Mouse (Mus musculus) cerebellum, adult 2 months (tissue): ENCODE data around the gene Arhgap10. TPM values are rescaled to one million over a fixed set of nuclear protein-coding genes. Genes with fewer than 3 reads are reported as not detected.

ENCODE experiments used
- DNase-seq, 2 experiments: peaks; one replicate each; pipeline ENCODE4 v3.0.0; 2021
- H3K27ac ChIP-seq: fragments of 200-500 bp; 2 replicates; pipeline ENCODE4 v1.5.1; 2012; ENCODE audit warnings: low read length, control low read depth, inconsistent platforms; ENCODE audit not compliant: insufficient read depth
- H3K27me3 ChIP-seq: fragments of 200-500 bp; 2 replicates; pipeline ENCODE4 v1.6.1; 2012; ENCODE audit warnings: inconsistent platforms, mild to moderate bottlenecking, low read length, moderate library complexity; ENCODE audit not compliant: control insufficient read depth, insufficient read depth
- H3K4me1 ChIP-seq: fragments of 200-500 bp; 2 replicates; pipeline ENCODE4 v1.6.1; 2011; ENCODE audit warnings: low read length; ENCODE audit not compliant: control insufficient read depth, insufficient read depth
- H3K4me3 ChIP-seq: fragments of 200-500 bp; replicated peaks from 2 replicates; pipeline ENCODE3; 2011; ENCODE audit warnings: mild to moderate bottlenecking, low read depth, low read length, control low read depth; ENCODE audit not compliant: insufficient read depth
- CTCF ChIP-seq: fragments of 200-500 bp; IDR thresholded peaks from 2 replicates; pipeline ENCODE4 v1.5.1; 2011; ENCODE audit warnings: low read depth, mild to moderate bottlenecking, control low read depth, low read length, moderate library complexity, borderline replicate concordance; ENCODE audit not compliant: insufficient read depth
- POLR2A ChIP-seq: fragments of 200-500 bp; IDR thresholded peaks from 2 replicates; pipeline ENCODE4 v1.6.1; 2011; ENCODE audit warnings: low read length, control low read depth, borderline replicate concordance; ENCODE audit not compliant: insufficient read depth
- WGBS: fragments of 180-500 bp; shearing (Covaris S2); methylation state at CpG from one replicate; pipeline ENCODE4 v1.1.7; 2018; 5-methylcytosine and 5-hydroxymethylcytosine counted together
- polyA plus RNA-seq: library from polyadenylated mRNA; depleted of rRNA; stranded (reverse); fragments of >200 nt; gene quantifications from 2 replicates; pipeline ENCODE4 v1.2.3, GENCODE M21; 2012

Gene Arhgap10
- polyA plus RNA-seq, 1 experiment: 12.5 TPM

GRCm38 (mm10) chr8:77355344-77355743 lies 162.4 kb downstream of the Arhgap10 start:
- TF ChIP-seq CTCF (no peak), POLR2A (no peak)
- Histone ChIP-seq H3K27ac (no peak overlapping the region), H3K4me3 (no peak overlapping the region), H3K4me1 (no peaks in the 10 kb centered on the region), H3K27me3 (no peaks in the 10 kb centered on the region)
- DNase-seq: no peak
- WGBS: 82% methylated on average over 5 of the region's 5 CpGs

- H3K27ac ChIP-seq: no peak overlapping the region
- H3K27me3 ChIP-seq: no peaks in the 10 kb centered on the region
- 89% methylated on average over 1 of the region's 1 CpGs for WGBS
- TF ChIP-seq CTCF (no peak), POLR2A (no peak)
- DNase-seq: no peak
- H3K4me1 ChIP-seq: no peaks in the 10 kb centered on the region
- H3K4me3 ChIP-seq: no peak overlapping the region
Measured at GRCm38 (mm10) chr8:77354189-77354588, 163.6 kb downstream of the Arhgap10 start.

- no peak overlapping the region for H3K27ac ChIP-seq
- H3K27me3 ChIP-seq: no peaks in the 10 kb centered on the region
- no peaks in the 10 kb centered on the region for H3K4me1 ChIP-seq
- WGBS: 80% methylated on average over 9 of the region's 9 CpGs
- no peak for DNase-seq
- H3K4me3 ChIP-seq: no peak overlapping the region
- no peak for TF ChIP-seq POLR2A
- TF ChIP-seq CTCF: no peak
Measured at GRCm38 (mm10) chr8:77351177-77351860, 166.4 kb downstream of the Arhgap10 start.

GRCm38 (mm10) chr8:77350121-77350777 lies 167.5 kb downstream of the Arhgap10 start:
- Histone ChIP-seq H3K4me3 (no peak overlapping the region), H3K4me1 (no peaks in the 10 kb centered on the region), H3K27me3 (no peaks in the 10 kb centered on the region), H3K27ac (no peak overlapping the region)
- no peak for DNase-seq
- no peak for TF ChIP-seq CTCF
- no peak for TF ChIP-seq POLR2A
- 57% methylated on average over 4 of the region's 4 CpGs for WGBS

- H3K27ac ChIP-seq: no peak overlapping the region
- TF ChIP-seq CTCF: no peak
- no peak for TF ChIP-seq POLR2A
- no peak for DNase-seq
- H3K27me3 ChIP-seq: no peaks in the 10 kb centered on the region
- H3K4me3 ChIP-seq: no peak overlapping the region
- 80% methylated on average over 6 of the region's 6 CpGs for WGBS
- H3K4me1 ChIP-seq: peaks cover 3% of the 10 kb centered on the region
Measured at GRCm38 (mm10) chr8:77343916-77344315, 173.8 kb downstream of the Arhgap10 start.

GRCm38 (mm10) chr8:77343335-77343734 lies 174.4 kb downstream of the Arhgap10 start:
- WGBS: 97% methylated on average over 3 of the region's 3 CpGs
- Histone ChIP-seq H3K27ac (no peak overlapping the region), H3K4me3 (no peak overlapping the region), H3K4me1 (peaks cover 3% of the 10 kb centered on the region), H3K27me3 (no peaks in the 10 kb centered on the region)
- TF ChIP-seq POLR2A: no peak
- no peak for TF ChIP-seq CTCF
- no peak for DNase-seq

GRCm38 (mm10) chr8:77342144-77342543 lies 175.6 kb downstream of the Arhgap10 start:
- 70% methylated on average over 4 of the region's 4 CpGs for WGBS
- Histone ChIP-seq H3K27ac (no peak overlapping the region), H3K4me1 (peaks cover 3% of the 10 kb centered on the region), H3K27me3 (no peaks in the 10 kb centered on the region), H3K4me3 (no peak overlapping the region)
- TF ChIP-seq CTCF: no peak
- TF ChIP-seq POLR2A: no peak
- DNase-seq: no peak

- DNase-seq: no peak
- Histone ChIP-seq H3K27ac (no peak overlapping the region), H3K27me3 (no peaks in the 10 kb centered on the region), H3K4me1 (peaks cover 3% of the 10 kb centered on the region), H3K4me3 (no peak overlapping the region)
- TF ChIP-seq CTCF: no peak
- no peak for TF ChIP-seq POLR2A
- 70% methylated on average over 9 of the region's 9 CpGs for WGBS
Measured at GRCm38 (mm10) chr8:77341329-77341728, 176.4 kb downstream of the Arhgap10 start.
